Mouse (Mus musculus) liver, postnatal 0 days (tissue): ENCODE measurements at regions not wholly inside any gene's neighbourhood (a gene's known extent, or its start where the extent isn't known, plus 50 kb on each side); places are given as distances from the start of the nearest gene placed in this dataset.

ENCODE experiments used
- ATAC-seq: fragments of 200-750 bp; cut with Nextera tagmentation; 2 replicates; pipeline ENCODE4 v1.8.0; 2017; ENCODE audit warnings: mild to moderate bottlenecking, moderate library complexity
- DNase-seq: peaks from one replicate; pipeline ENCODE4 v3.0.0-alpha.2; 2016
- H3K27ac ChIP-seq: fragments of 300-500 bp; sonication (generic); 2 replicates; pipeline ENCODE4 v1.5.1; 2014; ENCODE audit warnings: antibody characterized with exemption, moderate library complexity, mild to moderate bottlenecking, low read depth
- H3K27me3 ChIP-seq: fragments of 300-500 bp; sonication (generic); 2 replicates; pipeline ENCODE4 v1.6.1; 2014; ENCODE audit warnings: low read length, control low read depth, mixed read lengths; ENCODE audit not compliant: insufficient read depth
- H3K36me3 ChIP-seq: fragments of 300-500 bp; sonication (generic); replicated peaks from 2 replicates; pipeline ENCODE4 v1.6.1; 2014; ENCODE audit warnings: mild to moderate bottlenecking, control low read depth, low read length, moderate library complexity, mixed read lengths; ENCODE audit not compliant: insufficient read depth
- H3K4me1 ChIP-seq: fragments of 300-500 bp; sonication (generic); 2 replicates; pipeline ENCODE4 v1.6.1; 2014; ENCODE audit warnings: antibody characterized with exemption, mild to moderate bottlenecking, control low read depth; ENCODE audit not compliant: insufficient read depth
- H3K4me2 ChIP-seq: fragments of 300-500 bp; sonication (generic); 2 replicates; pipeline ENCODE4 v1.6.1; 2014; ENCODE audit warnings: low read depth, mild to moderate bottlenecking, low read length, moderate library complexity, mixed read lengths
- H3K4me3 ChIP-seq: fragments of 300-500 bp; sonication (generic); 2 replicates; pipeline ENCODE4 v1.5.1; 2014; ENCODE audit warnings: low read depth, low read length
- H3K9ac ChIP-seq: fragments of 300-500 bp; sonication (generic); replicated peaks from 2 replicates; pipeline ENCODE4 v1.6.1; 2014; ENCODE audit warnings: mild to moderate bottlenecking, moderate library complexity
- H3K9me3 ChIP-seq: fragments of 300-500 bp; sonication (generic); 2 replicates; pipeline ENCODE4 v1.6.1; 2016; ENCODE audit warnings: mild to moderate bottlenecking, control low read depth, low read length, mixed read lengths
- CTCF ChIP-seq: sonication (generic); IDR thresholded peaks from 2 replicates; pipeline ENCODE4 v1.5.1; 2016; ENCODE audit warnings: antibody characterized with exemption, low read depth
- EP300 ChIP-seq: IDR thresholded peaks from 2 replicates; pipeline ENCODE4 v1.6.1; 2016; ENCODE audit warnings: antibody characterized with exemption, low read depth, mild to moderate bottlenecking
- WGBS: fragments of 180-500 bp; shearing (Covaris S2); extraction: QIAGEN DNeasy Blood & Tissue Kit; methylation state at CpG from one replicate; pipeline ENCODE4 v1.1.7; 2014; ENCODE audit not compliant: insufficient replicate concordance; 5-methylcytosine and 5-hydroxymethylcytosine counted together

- Histone ChIP-seq H3K9ac (no peak overlapping the region), H3K4me1 (no peaks in the 10 kb centered on the region), H3K4me2 (no peak overlapping the region), H3K27ac (no peak overlapping the region), H3K27me3 (no peaks in the 10 kb centered on the region), H3K9me3 (no peaks in the 10 kb centered on the region), H3K4me3 (no peak overlapping the region), H3K36me3 (no peaks in the 10 kb centered on the region)
- TF ChIP-seq EP300: no peak
- peak; percentile 17; the same call in 1 of the 2 replicates for TF ChIP-seq CTCF
- ATAC-seq (no peak), DNase-seq (no peak)
- WGBS: 57% methylated on average over 2 of the region's 2 CpGs
These were observed 124.8 kb upstream of the Kcnab1 start for GRCm38 (mm10) chr3:64984369-64984768.

DNA sequence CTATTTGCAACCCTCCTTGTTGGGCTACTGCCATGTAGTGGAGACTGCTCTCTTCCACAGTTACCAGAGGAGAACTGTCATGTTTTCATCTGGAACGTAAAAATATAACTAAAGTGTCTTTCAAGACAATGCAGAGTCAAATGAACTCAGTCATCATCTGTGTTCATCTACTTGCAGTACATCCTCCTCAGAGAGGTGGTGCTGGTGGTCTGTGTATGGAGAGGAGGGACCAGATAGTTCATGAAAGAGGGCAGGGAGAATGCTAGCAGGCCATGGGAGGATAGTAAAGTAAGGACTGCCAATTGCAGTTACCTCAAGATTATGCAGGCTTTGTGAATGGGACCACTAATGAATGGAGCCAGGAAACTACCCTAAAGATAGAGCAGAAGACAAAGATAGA, 121.5 kb upstream of the Kcnab1 start:
- TF ChIP-seq EP300 (no peak), CTCF (peak; percentile 28; the same call in 1 of the 2 replicates)
- Histone ChIP-seq H3K36me3 (no peaks in the 10 kb centered on the region), H3K4me1 (no peaks in the 10 kb centered on the region), H3K9ac (no peak overlapping the region), H3K4me3 (no peak overlapping the region), H3K27ac (no peak overlapping the region), H3K9me3 (no peaks in the 10 kb centered on the region), H3K27me3 (no peaks in the 10 kb centered on the region), H3K4me2 (no peak overlapping the region)
- no peak for ATAC-seq
- 66% methylated on average over 1 of the region's 1 CpGs for WGBS
- DNase-seq: no peak

DNA sequence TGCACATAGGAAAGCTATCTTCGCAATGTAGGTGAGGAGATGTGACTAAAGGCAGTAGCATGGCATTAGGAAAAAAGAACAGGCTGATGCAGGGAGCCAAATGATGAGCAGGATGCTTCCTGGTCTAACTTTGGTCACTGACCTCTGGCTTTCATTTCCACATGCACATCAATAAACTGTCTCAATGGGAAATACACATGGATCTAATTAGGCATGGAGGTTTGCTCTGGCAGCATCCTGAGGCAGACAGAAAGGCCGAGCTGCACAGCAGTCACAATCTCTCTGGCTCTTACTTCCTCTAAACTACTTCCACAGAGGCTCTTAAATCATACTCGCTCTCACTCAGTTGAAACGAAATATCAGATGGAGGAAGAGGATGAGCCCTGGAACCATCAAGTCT, 112.7 kb upstream of the Kcnab1 start:
- TF ChIP-seq EP300: no peak
- TF ChIP-seq CTCF: no peak
- H3K9me3 ChIP-seq: no peaks in the 10 kb centered on the region
- 43% methylated on average over 4 of the region's 4 CpGs for WGBS
- H3K4me2 ChIP-seq: no peak overlapping the region
- H3K27ac ChIP-seq: no peak overlapping the region
- ATAC-seq (no peak), DNase-seq (no peak)
- no peaks in the 10 kb centered on the region for H3K27me3 ChIP-seq
- no peaks in the 10 kb centered on the region for H3K4me1 ChIP-seq
- H3K36me3 ChIP-seq: no peaks in the 10 kb centered on the region
- H3K4me3 ChIP-seq: no peak overlapping the region
- H3K9ac ChIP-seq: no peak overlapping the region

- Histone ChIP-seq H3K4me3 (no peak overlapping the region), H3K4me1 (no peaks in the 10 kb centered on the region), H3K9ac (no peak overlapping the region), H3K4me2 (no peak overlapping the region), H3K27ac (no peak overlapping the region), H3K27me3 (no peaks in the 10 kb centered on the region), H3K36me3 (no peaks in the 10 kb centered on the region), H3K9me3 (no peaks in the 10 kb centered on the region)
- DNase-seq: no peak
- TF ChIP-seq EP300: no peak
- TF ChIP-seq CTCF: no peak
- ATAC-seq: no peak
These were observed 111.6 kb upstream of the Kcnab1 start for GRCm38 (mm10) chr3:64997552-64997951.

DNA sequence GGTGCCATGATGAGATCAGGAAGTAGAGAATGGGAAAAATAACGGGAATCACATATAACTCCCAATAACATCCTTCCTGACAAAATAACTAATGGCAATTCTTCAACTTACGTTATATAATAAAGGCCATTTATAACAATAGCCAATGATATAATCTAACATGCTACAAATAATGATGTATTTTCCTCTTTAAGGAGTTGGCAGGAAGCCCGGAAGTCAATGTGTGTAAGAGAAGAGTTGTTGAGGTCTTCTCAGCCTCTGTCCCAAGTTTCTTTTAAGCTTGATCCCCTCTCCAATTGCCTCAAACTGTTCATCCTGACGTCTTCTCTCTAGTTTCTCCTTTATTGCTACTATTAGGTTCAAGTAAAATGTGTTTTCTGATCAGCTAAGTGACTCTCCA, 108.1 kb upstream of the Kcnab1 start:
- no peak for TF ChIP-seq EP300
- TF ChIP-seq CTCF: no peak

GRCm38 (mm10) chr3:65002578-65002977, 106.6 kb upstream of the Kcnab1 start:
- no peaks in the 10 kb centered on the region for H3K9me3 ChIP-seq
- no peak overlapping the region for H3K4me2 ChIP-seq
- TF ChIP-seq CTCF (no peak), EP300 (no peak)
- no peak overlapping the region for H3K4me3 ChIP-seq
- ATAC-seq (no peak), DNase-seq (no peak)
- no peaks in the 10 kb centered on the region for H3K36me3 ChIP-seq
- no peak overlapping the region for H3K9ac ChIP-seq
- no peak overlapping the region for H3K27ac ChIP-seq
- no peaks in the 10 kb centered on the region for H3K4me1 ChIP-seq
- H3K27me3 ChIP-seq: no peaks in the 10 kb centered on the region

More for the DNA sequence above, 108.1 kb upstream of the Kcnab1 start:
- no peaks in the 10 kb centered on the region for H3K27me3 ChIP-seq
- H3K4me1 ChIP-seq: no peaks in the 10 kb centered on the region
- H3K4me2 ChIP-seq: no peak overlapping the region
- H3K9me3 ChIP-seq: no peaks in the 10 kb centered on the region
- no peak for ATAC-seq
- H3K4me3 ChIP-seq: no peak overlapping the region
- WGBS: 71% methylated on average over 4 of the region's 4 CpGs
- H3K36me3 ChIP-seq: no peaks in the 10 kb centered on the region
- no peak overlapping the region for H3K27ac ChIP-seq
- DNase-seq: no peak
- H3K9ac ChIP-seq: no peak overlapping the region

DNA sequence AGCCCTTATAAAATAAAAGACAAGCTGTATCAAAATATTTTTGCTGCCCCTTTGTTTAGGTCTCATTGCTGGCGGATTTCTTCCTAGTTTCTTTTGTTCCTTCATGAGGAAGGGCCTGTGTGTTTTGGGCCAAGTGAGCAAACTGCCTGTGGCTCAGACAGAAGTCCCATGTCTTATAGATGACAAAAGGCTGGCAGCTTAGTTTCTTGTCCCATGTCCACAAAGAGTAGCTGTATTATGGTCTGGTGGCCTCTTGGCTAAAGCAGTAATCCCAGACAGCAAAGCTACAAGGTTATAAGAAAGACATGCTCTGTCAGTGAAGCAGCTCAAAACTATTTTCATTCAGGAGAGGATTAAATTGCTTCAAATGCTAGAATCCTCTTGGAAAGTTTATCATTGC, 103.1 kb upstream of the Kcnab1 start:
- no peak overlapping the region for H3K4me3 ChIP-seq
- no peak overlapping the region for H3K27ac ChIP-seq
- 61% methylated on average over 1 of the region's 1 CpGs for WGBS
- no peaks in the 10 kb centered on the region for H3K36me3 ChIP-seq
- TF ChIP-seq CTCF (no peak), EP300 (no peak)
- H3K4me1 ChIP-seq: no peaks in the 10 kb centered on the region
- no peaks in the 10 kb centered on the region for H3K9me3 ChIP-seq
- no peak overlapping the region for H3K4me2 ChIP-seq
- no peak for DNase-seq
- H3K27me3 ChIP-seq: no peaks in the 10 kb centered on the region
- ATAC-seq: no peak
- no peak overlapping the region for H3K9ac ChIP-seq
